Mouse (Mus musculus): ENCODE data around the gene Foxo3.

- TF ChIP-seq CTCF (IDR thresholded peaks at IDR 0.05; ENCODE audit: low read depth) = no peak
- TF ChIP-seq EP300 (IDR thresholded peaks at IDR 0.05; ENCODE audit: low read depth) = no peak
These were observed 44.7 kb downstream of the Foxo3 start for GRCm38 (mm10) chr10:42231847-42232246.
